Mouse (Mus musculus) ES-CJ7 (cell line): Measurements from ENCODE around the gene Cd5.

ENCODE experiments used
- DNase-seq: peaks from one replicate; pipeline ENCODE4 v3.0.0; 2011; ENCODE audit warnings: low read depth, low spot score

The Cd5 gene

GRCm38 (mm10) chr19:10671854-10672417, 66.9 kb downstream of the Cd5 start:
- no peak for DNase-seq

GRCm38 (mm10) chr19:10671319-10671718, 67.5 kb downstream of the Cd5 start:
- DNase-seq = peak; percentile 26
